Mouse (Mus musculus): ENCODE data around the gene Abcb9. TPM values are rescaled to one million over a fixed set of nuclear protein-coding genes. Genes with fewer than 3 reads are reported as not detected.

Abcb9 gene
- total RNA-seq, 1 experiment = 0.76 TPM

- no peak for DNase-seq (ENCODE audit: low read depth, low spot score)
- Histone ChIP-seq H3K9me3 (ENCODE audit: control insufficient read depth, insufficient read depth, low read depth, low read length) (no peaks in the 10 kb centered on the region), H3K36me3 (ENCODE audit: control insufficient read depth, insufficient read depth, low read length, poor library complexity, severe bottlenecking) (no peaks in the 10 kb centered on the region), H3K4me1 (ENCODE audit: control insufficient read depth in 2 of 2, insufficient read depth in 2 of 2, low read length in 2 of 2, poor library complexity in 1 of 2) (peaks cover 0 to 14% of the 10 kb centered on the region in 2 experiments; a peak in 2 of 4 replicates), H3K9ac (ENCODE audit: insufficient read depth, low read depth, low read length, poor library complexity, severe bottlenecking) (no peak overlapping the region), H3K27ac (ENCODE audit: insufficient read depth, low read depth, low read length, poor library complexity, severe bottlenecking) (no peak overlapping the region), H3K4me3 (ENCODE audit: insufficient read depth in 1 of 2, low read depth in 1 of 2, low read length in 2 of 2, poor library complexity in 1 of 2, severe bottlenecking in 1 of 2) (peak overlapping the region in 1 of 2 experiments; percentile 18; a peak in 2 of 4 replicates)
- TF ChIP-seq ZNF384 (IDR thresholded peaks at IDR 0.05; ENCODE audit: low read depth, low read length) (0 out of 2 replicates have a peak, but pooled peaks have one; percentile 18), CHD2 (IDR thresholded peaks at IDR 0.05; ENCODE audit: low read depth, low read length) (no peak)
- in situ Hi-C loops (cut with MboI; ENCODE audit: low sequenced_read_pairs in 2 of 2, unreplicated experiment in 2 of 2) = no loop called here
Measured at GRCm38 (mm10) chr5:124077241-124077640, 18.4 kb downstream of the Abcb9 start.

DNA sequence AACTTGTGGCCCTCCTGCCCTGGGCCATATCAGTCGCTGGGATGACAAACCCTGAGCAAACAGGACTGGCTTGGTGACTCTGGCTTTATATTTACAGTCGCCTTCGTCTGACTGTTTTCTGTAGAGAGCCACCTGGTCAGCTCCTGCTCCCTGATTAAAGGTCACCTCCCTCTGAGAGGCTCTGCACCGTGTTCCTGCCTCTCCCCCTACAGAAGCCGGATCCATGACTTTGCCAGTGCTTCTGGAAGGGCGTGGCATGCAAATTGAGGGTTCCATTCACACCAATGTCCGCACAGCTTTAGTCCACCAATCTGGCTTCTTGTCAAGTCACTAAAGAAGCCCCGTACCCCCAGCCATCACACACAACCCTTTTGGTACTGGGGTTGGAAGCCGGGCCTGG lies 19.0 kb downstream of the Abcb9 start:
- no peaks in the 10 kb centered on the region for H3K36me3 ChIP-seq (ENCODE audit: control insufficient read depth, insufficient read depth, low read length, poor library complexity, severe bottlenecking)
- no peak overlapping the region for H3K9ac ChIP-seq (ENCODE audit: insufficient read depth, low read depth, low read length, poor library complexity, severe bottlenecking)
- no peak overlapping the region for H3K27ac ChIP-seq (ENCODE audit: insufficient read depth, low read depth, low read length, poor library complexity, severe bottlenecking)
- in situ Hi-C loops (cut with MboI; ENCODE audit: low sequenced_read_pairs in 2 of 2, unreplicated experiment in 2 of 2) = no loop called here
- H3K4me3 ChIP-seq (ENCODE audit: insufficient read depth in 1 of 2, low read depth in 1 of 2, low read length in 2 of 2, poor library complexity in 1 of 2, severe bottlenecking in 1 of 2) = peak overlapping the region; percentile 18 to 28; a peak in 2 of 4 replicates
- no peak for DNase-seq (ENCODE audit: low read depth, low spot score)
- no peaks in the 10 kb centered on the region for H3K9me3 ChIP-seq (ENCODE audit: control insufficient read depth, insufficient read depth, low read depth, low read length)
- TF ChIP-seq ZC3H11A (IDR thresholded peaks at IDR 0.05; ENCODE audit: borderline replicate concordance, low read depth, low read length) = no peak
- H3K4me1 ChIP-seq (ENCODE audit: control insufficient read depth in 2 of 2, insufficient read depth in 2 of 2, low read length in 2 of 2, poor library complexity in 1 of 2) = peaks cover 0 to 14% of the 10 kb centered on the region in 2 experiments; a peak in 2 of 4 replicates

- H3K9me3 ChIP-seq (ENCODE audit: control insufficient read depth, insufficient read depth, low read depth, low read length) = no peaks in the 10 kb centered on the region
- no peaks in the 10 kb centered on the region for H3K36me3 ChIP-seq (ENCODE audit: control insufficient read depth, insufficient read depth, low read length, poor library complexity, severe bottlenecking)
- no peak for DNase-seq (ENCODE audit: low read depth, low spot score)
- no peak overlapping the region for H3K9ac ChIP-seq (ENCODE audit: insufficient read depth, low read depth, low read length, poor library complexity, severe bottlenecking)
- H3K4me3 ChIP-seq (ENCODE audit: insufficient read depth in 1 of 2, low read depth in 1 of 2, low read length in 2 of 2, poor library complexity in 1 of 2, severe bottlenecking in 1 of 2) = no peak overlapping the region
- H3K4me1 ChIP-seq (ENCODE audit: control insufficient read depth in 2 of 2, insufficient read depth in 2 of 2, low read length in 2 of 2, poor library complexity in 1 of 2) = peaks cover 0 to 14% of the 10 kb centered on the region in 2 experiments; a peak in 2 of 4 replicates
- no peak overlapping the region for H3K27ac ChIP-seq (ENCODE audit: insufficient read depth, low read depth, low read length, poor library complexity, severe bottlenecking)
- TF ChIP-seq MAFK (IDR thresholded peaks at IDR 0.05; ENCODE audit: insufficient read depth, low read depth, low read length) = no peak
- no peak for TF ChIP-seq ZNF384 (IDR thresholded peaks at IDR 0.05; ENCODE audit: low read depth, low read length)
- TF ChIP-seq CHD2 (IDR thresholded peaks at IDR 0.05; ENCODE audit: low read depth, low read length) = no peak
- TF ChIP-seq HCFC1 (IDR thresholded peaks at IDR 0.05; ENCODE audit: borderline replicate concordance, insufficient read depth, low read length) = no peak
- TF ChIP-seq ZC3H11A (IDR thresholded peaks at IDR 0.05; ENCODE audit: borderline replicate concordance, low read depth, low read length) = no peak
- in situ Hi-C loops (cut with MboI; ENCODE audit: low sequenced_read_pairs in 2 of 2, unreplicated experiment in 2 of 2) = no loop called here
Measured at GRCm38 (mm10) chr5:124075716-124076115, 19.9 kb downstream of the Abcb9 start.

- Histone ChIP-seq H3K36me3 (ENCODE audit: control insufficient read depth, insufficient read depth, low read length, poor library complexity, severe bottlenecking) (no peaks in the 10 kb centered on the region), H3K9me3 (ENCODE audit: control insufficient read depth, insufficient read depth, low read depth, low read length) (no peaks in the 10 kb centered on the region), H3K9ac (ENCODE audit: insufficient read depth, low read depth, low read length, poor library complexity, severe bottlenecking) (no peak overlapping the region), H3K4me1 (ENCODE audit: control insufficient read depth in 2 of 2, insufficient read depth in 2 of 2, low read length in 2 of 2, poor library complexity in 1 of 2) (peaks cover 0 to 14% of the 10 kb centered on the region in 2 experiments; a peak in 2 of 4 replicates), H3K27ac (ENCODE audit: insufficient read depth, low read depth, low read length, poor library complexity, severe bottlenecking) (no peak overlapping the region), H3K4me3 (ENCODE audit: insufficient read depth in 1 of 2, low read depth in 1 of 2, low read length in 2 of 2, poor library complexity in 1 of 2, severe bottlenecking in 1 of 2) (no peak overlapping the region)
- no peak for DNase-seq (ENCODE audit: low read depth, low spot score)
- TF ChIP-seq ZNF384 (IDR thresholded peaks at IDR 0.05; ENCODE audit: low read depth, low read length) (no peak), CHD2 (IDR thresholded peaks at IDR 0.05; ENCODE audit: low read depth, low read length) (no peak), ZC3H11A (IDR thresholded peaks at IDR 0.05; ENCODE audit: borderline replicate concordance, low read depth, low read length) (no peak), MAFK (IDR thresholded peaks at IDR 0.05; ENCODE audit: insufficient read depth, low read depth, low read length) (no peak), HCFC1 (IDR thresholded peaks at IDR 0.05; ENCODE audit: borderline replicate concordance, insufficient read depth, low read length) (no peak)
- in situ Hi-C loops (cut with MboI; ENCODE audit: low sequenced_read_pairs in 2 of 2, unreplicated experiment in 2 of 2) = no loop called here
Measured at GRCm38 (mm10) chr5:124074845-124075307, 20.7 kb downstream of the Abcb9 start.

GRCm38 (mm10) chr5:124073682-124074081 lies 21.9 kb downstream of the Abcb9 start:
- Histone ChIP-seq H3K4me3 (ENCODE audit: insufficient read depth in 1 of 2, low read depth in 1 of 2, low read length in 2 of 2, poor library complexity in 1 of 2, severe bottlenecking in 1 of 2) (no peak overlapping the region), H3K27ac (ENCODE audit: insufficient read depth, low read depth, low read length, poor library complexity, severe bottlenecking) (no peak overlapping the region), H3K9me3 (ENCODE audit: control insufficient read depth, insufficient read depth, low read depth, low read length) (no peaks in the 10 kb centered on the region), H3K9ac (ENCODE audit: insufficient read depth, low read depth, low read length, poor library complexity, severe bottlenecking) (no peak overlapping the region), H3K36me3 (ENCODE audit: control insufficient read depth, insufficient read depth, low read length, poor library complexity, severe bottlenecking) (no peaks in the 10 kb centered on the region), H3K4me1 (ENCODE audit: control insufficient read depth in 2 of 2, insufficient read depth in 2 of 2, low read length in 2 of 2, poor library complexity in 1 of 2) (peaks cover 0 to 14% of the 10 kb centered on the region in 2 experiments; a peak in 2 of 4 replicates)
- no peak for TF ChIP-seq ZC3H11A (IDR thresholded peaks at IDR 0.05; ENCODE audit: borderline replicate concordance, low read depth, low read length)
- TF ChIP-seq MAFK (IDR thresholded peaks at IDR 0.05; ENCODE audit: insufficient read depth, low read depth, low read length) = no peak
- TF ChIP-seq HCFC1 (IDR thresholded peaks at IDR 0.05; ENCODE audit: borderline replicate concordance, insufficient read depth, low read length) = no peak
- TF ChIP-seq ZNF384 (IDR thresholded peaks at IDR 0.05; ENCODE audit: low read depth, low read length) = no peak
- in situ Hi-C loops (cut with MboI; ENCODE audit: low sequenced_read_pairs in 2 of 2, unreplicated experiment in 2 of 2) = no loop called here
- DNase-seq (ENCODE audit: low read depth, low spot score) = no peak
